Mouse (Mus musculus): ENCODE data around the gene Tbc1d8. TPM values are rescaled to one million over a fixed set of nuclear protein-coding genes. Genes with fewer than 3 reads are reported as not detected.

Gene Tbc1d8
- polyA plus RNA-seq, 1 experiment from 2014 or later, result 13.2 TPM

DNA sequence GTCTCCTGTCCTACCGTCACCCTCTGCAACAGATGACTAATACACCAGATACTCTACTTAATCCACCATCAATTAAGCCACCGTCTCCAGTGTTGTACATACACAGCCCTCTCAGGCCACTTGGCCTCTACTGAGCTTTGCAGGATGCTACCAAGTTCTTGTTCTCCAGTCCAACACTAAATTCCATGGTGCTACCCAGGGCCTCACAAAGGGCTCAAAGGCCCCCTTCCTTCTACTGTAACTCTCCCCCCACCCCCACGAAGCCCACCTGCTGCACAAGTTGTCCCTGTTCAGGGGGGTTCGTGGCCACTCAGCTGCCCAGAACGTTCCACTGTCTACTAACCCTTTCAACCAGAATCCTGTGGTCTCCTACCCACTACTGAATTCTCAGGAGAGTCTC is 1.5 kb downstream of the Tbc1d8 start:
- 77% methylated on average over 5 of the region's 5 CpGs for WGBS
- Histone ChIP-seq H3K36me3 (ENCODE audit: control insufficient read depth, insufficient read depth, low read length) (no peaks in the 10 kb centered on the region), H3K27ac (replicated peaks in 1 of 2; ENCODE audit: control insufficient read depth in 1 of 2, insufficient read depth in 1 of 2, low read depth in 2 of 2, low read length in 2 of 2) (no peak overlapping the region), H3K27me3 (ENCODE audit: control insufficient read depth, insufficient read depth, low read length) (no peaks in the 10 kb centered on the region), H3K4me1 (ENCODE audit: control insufficient read depth in 2 of 2, insufficient read depth in 2 of 2, low read length in 2 of 2) (peaks cover 8 to 12% of the 10 kb centered on the region in 2 experiments), H3K4me2 (ENCODE audit: low read length) (peak overlapping the region; percentile 97), H3K9me3 (ENCODE audit: control insufficient read depth, low read length) (no peaks in the 10 kb centered on the region), H3K9ac (ENCODE audit: low read length) (peak overlapping the region; percentile 85; the same call in 1 of the 2 replicates), H3K4me3 (ENCODE audit: control insufficient read depth in 1 of 2, insufficient read depth in 1 of 2, low read depth in 1 of 2, low read length in 2 of 2) (peak overlapping the region; percentile 78 to 79)
- no peak for ATAC-seq (ENCODE audit: insufficient number of reproducible peaks, insufficient read depth, low FRiP score, low read depth)

DNA sequence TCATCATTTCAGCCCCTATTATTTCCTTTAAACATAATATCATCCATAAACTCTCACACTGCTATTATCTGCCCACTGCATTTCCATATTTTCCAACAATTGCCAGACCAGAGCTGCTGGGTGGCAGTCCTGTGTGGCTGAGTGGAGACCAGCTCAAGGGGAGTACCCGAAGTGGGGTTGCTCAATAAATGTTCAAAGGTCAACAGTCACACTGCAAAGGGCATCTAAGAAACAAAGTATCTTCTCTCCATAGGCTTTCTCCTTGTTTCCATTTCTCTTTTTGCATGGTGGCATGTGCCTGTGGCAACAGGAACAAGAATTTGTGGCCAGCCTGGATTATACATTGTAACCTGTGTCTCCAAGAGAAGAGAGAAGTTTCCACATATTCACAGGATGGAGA is 2.2 kb downstream of the Tbc1d8 start:
- Histone ChIP-seq H3K36me3 (ENCODE audit: control insufficient read depth, insufficient read depth, low read length) (no peaks in the 10 kb centered on the region), H3K27ac (replicated peaks in 1 of 2; ENCODE audit: control insufficient read depth in 1 of 2, insufficient read depth in 1 of 2, low read depth in 2 of 2, low read length in 2 of 2) (no peak overlapping the region), H3K4me2 (ENCODE audit: low read length) (peak overlapping the region; percentile 97), H3K9ac (ENCODE audit: low read length) (no peak overlapping the region), H3K4me3 (ENCODE audit: control insufficient read depth in 1 of 2, insufficient read depth in 1 of 2, low read depth in 1 of 2, low read length in 2 of 2) (no peak overlapping the region), H3K4me1 (ENCODE audit: control insufficient read depth in 2 of 2, insufficient read depth in 2 of 2, low read length in 2 of 2) (peaks cover 8 to 12% of the 10 kb centered on the region in 2 experiments), H3K9me3 (ENCODE audit: control insufficient read depth, low read length) (no peaks in the 10 kb centered on the region), H3K27me3 (ENCODE audit: control insufficient read depth, insufficient read depth, low read length) (no peaks in the 10 kb centered on the region)
- WGBS, result 83% methylated on average over 1 of the region's 1 CpGs
- no peak for ATAC-seq (ENCODE audit: insufficient number of reproducible peaks, insufficient read depth, low FRiP score, low read depth)

DNA sequence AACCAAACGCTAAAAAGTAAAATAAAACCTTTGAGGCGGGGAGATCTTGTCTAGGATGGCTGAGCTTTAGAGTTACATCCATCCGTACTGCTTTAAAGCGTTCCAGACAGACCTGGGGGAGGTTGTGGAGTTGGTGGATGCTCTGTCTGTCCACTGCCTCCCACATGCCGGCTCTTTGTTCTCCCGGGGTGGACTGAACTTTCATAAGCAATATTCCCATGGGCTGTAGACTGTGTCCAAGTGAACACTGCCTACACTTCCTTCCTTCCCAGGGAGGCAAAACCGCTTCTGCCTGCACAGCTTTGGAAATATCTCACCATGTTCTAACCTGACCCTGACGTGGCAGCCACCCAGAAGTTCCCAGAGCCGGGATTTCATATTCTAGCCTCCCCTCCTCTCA is 4.0 kb downstream of the Tbc1d8 start:
- no peak for ATAC-seq (ENCODE audit: insufficient number of reproducible peaks, insufficient read depth, low FRiP score, low read depth)
- Histone ChIP-seq H3K4me1 (ENCODE audit: control insufficient read depth in 2 of 2, insufficient read depth in 2 of 2, low read length in 2 of 2) (peaks cover 8 to 12% of the 10 kb centered on the region in 2 experiments), H3K27ac (replicated peaks in 1 of 2; ENCODE audit: control insufficient read depth in 1 of 2, insufficient read depth in 1 of 2, low read depth in 2 of 2, low read length in 2 of 2) (no peak overlapping the region), H3K4me2 (ENCODE audit: low read length) (no peak overlapping the region), H3K4me3 (ENCODE audit: control insufficient read depth in 1 of 2, insufficient read depth in 1 of 2, low read depth in 1 of 2, low read length in 2 of 2) (no peak overlapping the region), H3K27me3 (ENCODE audit: control insufficient read depth, insufficient read depth, low read length) (no peaks in the 10 kb centered on the region), H3K9me3 (ENCODE audit: control insufficient read depth, low read length) (peaks cover 4% of the 10 kb centered on the region; the same call in 1 of the 2 replicates), H3K36me3 (ENCODE audit: control insufficient read depth, insufficient read depth, low read length) (no peaks in the 10 kb centered on the region), H3K9ac (ENCODE audit: low read length) (no peak overlapping the region)
- 79% methylated on average over 9 of the region's 9 CpGs for WGBS

DNA sequence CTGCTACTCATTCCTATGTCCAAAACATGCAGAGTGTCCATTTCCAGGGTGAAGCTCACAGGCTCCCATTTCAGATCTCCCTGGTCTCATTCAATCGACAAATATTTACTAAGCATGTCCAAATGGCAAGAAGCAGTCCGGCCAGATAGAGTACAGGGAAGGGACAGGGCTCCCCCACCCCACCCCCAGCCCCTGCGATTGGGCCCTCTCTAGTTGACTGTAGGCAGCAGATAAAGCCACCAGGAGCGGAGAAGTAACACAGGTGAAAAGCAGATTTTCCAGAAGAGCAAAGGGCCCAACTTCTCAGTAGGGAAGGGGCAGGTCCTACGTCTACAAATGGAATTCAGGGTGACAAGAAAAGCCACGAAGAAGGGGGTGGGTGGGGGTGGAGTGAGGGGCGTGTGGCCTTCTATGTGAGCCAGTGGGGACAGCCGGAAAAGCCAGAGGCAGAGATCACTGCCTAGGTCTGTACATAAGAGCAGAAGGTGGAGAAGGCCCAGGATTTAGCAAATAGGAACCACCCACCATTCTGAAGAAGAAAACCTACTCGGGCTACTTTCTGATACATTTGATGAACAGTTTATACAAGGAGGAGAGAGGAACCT is 7.2 kb downstream of the Tbc1d8 start:
- no peak for ATAC-seq (ENCODE audit: insufficient number of reproducible peaks, insufficient read depth, low FRiP score, low read depth)
- no peaks in the 10 kb centered on the region for H3K36me3 ChIP-seq (ENCODE audit: control insufficient read depth, insufficient read depth, low read length)
- H3K4me3 ChIP-seq (ENCODE audit: control insufficient read depth in 1 of 2, insufficient read depth in 1 of 2, low read depth in 1 of 2, low read length in 2 of 2), result no peak overlapping the region
- no peak overlapping the region for H3K27ac ChIP-seq (replicated peaks in 1 of 2; ENCODE audit: control insufficient read depth in 1 of 2, insufficient read depth in 1 of 2, low read depth in 2 of 2, low read length in 2 of 2)
- H3K27me3 ChIP-seq (ENCODE audit: control insufficient read depth, insufficient read depth, low read length), result no peaks in the 10 kb centered on the region
- H3K4me1 ChIP-seq (ENCODE audit: control insufficient read depth in 2 of 2, insufficient read depth in 2 of 2, low read length in 2 of 2), result peaks cover 3 to 4% of the 10 kb centered on the region in 2 experiments
- no peak overlapping the region for H3K9ac ChIP-seq (ENCODE audit: low read length)
- H3K9me3 ChIP-seq (ENCODE audit: control insufficient read depth, low read length), result peaks cover 4% of the 10 kb centered on the region; the same call in 1 of the 2 replicates
- 68% methylated on average over 9 of the region's 9 CpGs for WGBS
- no peak overlapping the region for H3K4me2 ChIP-seq (ENCODE audit: low read length)

DNA sequence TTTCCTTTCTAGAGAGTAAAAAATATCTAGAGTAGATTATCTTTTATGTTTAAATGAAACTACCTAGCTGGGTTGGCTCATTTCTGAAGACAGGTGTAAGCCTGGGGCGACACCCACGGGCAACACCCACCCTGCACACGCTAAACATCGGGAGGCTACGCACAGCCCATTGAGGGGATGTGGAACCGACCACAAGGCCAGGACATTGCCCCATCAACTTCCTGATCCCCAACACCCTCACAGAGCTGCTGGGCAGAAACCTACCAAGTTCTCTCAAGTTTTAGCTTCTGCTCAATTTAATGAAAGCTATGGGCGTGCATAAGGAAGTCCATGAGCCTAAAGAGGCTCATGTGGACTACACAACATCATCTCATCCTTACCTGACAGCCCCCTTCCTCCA is 9.6 kb downstream of the Tbc1d8 start:
- Histone ChIP-seq H3K27me3 (ENCODE audit: control insufficient read depth, insufficient read depth, low read length) (no peaks in the 10 kb centered on the region), H3K9ac (ENCODE audit: low read length) (no peak overlapping the region), H3K4me1 (ENCODE audit: control insufficient read depth in 2 of 2, insufficient read depth in 2 of 2, low read length in 2 of 2) (peaks cover 15 to 16% of the 10 kb centered on the region in 2 experiments), H3K4me3 (ENCODE audit: control insufficient read depth in 1 of 2, insufficient read depth in 1 of 2, low read depth in 1 of 2, low read length in 2 of 2) (no peak overlapping the region), H3K36me3 (ENCODE audit: control insufficient read depth, insufficient read depth, low read length) (no peaks in the 10 kb centered on the region), H3K9me3 (ENCODE audit: control insufficient read depth, low read length) (peaks cover 4% of the 10 kb centered on the region; the same call in 1 of the 2 replicates), H3K27ac (replicated peaks in 1 of 2; ENCODE audit: control insufficient read depth in 1 of 2, insufficient read depth in 1 of 2, low read depth in 2 of 2, low read length in 2 of 2) (no peak overlapping the region), H3K4me2 (ENCODE audit: low read length) (no peak overlapping the region)
- 93% methylated on average over 7 of the region's 7 CpGs for WGBS
- ATAC-seq (ENCODE audit: insufficient number of reproducible peaks, insufficient read depth, low FRiP score, low read depth), result no peak

DNA sequence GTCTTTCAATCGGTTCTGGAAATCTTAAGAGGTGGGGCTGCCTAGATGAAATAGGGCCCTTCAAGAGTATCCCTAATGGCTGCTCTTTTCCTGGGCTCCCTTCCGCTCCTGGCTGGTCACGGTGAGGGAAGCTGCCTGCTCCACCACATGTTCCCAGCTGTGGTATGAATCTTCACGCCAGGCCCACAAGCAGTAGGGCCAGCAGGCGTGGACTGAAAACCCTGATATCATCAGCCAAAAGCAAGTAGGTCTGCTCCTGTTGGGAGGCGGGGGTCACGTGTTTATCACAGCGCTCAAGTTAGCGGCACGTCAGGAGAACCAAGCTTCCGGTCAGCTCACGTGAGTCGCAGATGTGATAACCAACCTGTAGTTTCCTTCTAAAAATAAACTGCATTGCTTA is 12.0 kb downstream of the Tbc1d8 start:
- no peak overlapping the region for H3K9ac ChIP-seq (ENCODE audit: low read length)
- H3K4me3 ChIP-seq (ENCODE audit: control insufficient read depth in 1 of 2, insufficient read depth in 1 of 2, low read depth in 1 of 2, low read length in 2 of 2), result no peak overlapping the region
- H3K36me3 ChIP-seq (ENCODE audit: control insufficient read depth, insufficient read depth, low read length), result no peaks in the 10 kb centered on the region
- ATAC-seq (ENCODE audit: insufficient number of reproducible peaks, insufficient read depth, low FRiP score, low read depth), result no peak
- no peaks in the 10 kb centered on the region for H3K27me3 ChIP-seq (ENCODE audit: control insufficient read depth, insufficient read depth, low read length)
- H3K4me2 ChIP-seq (ENCODE audit: low read length), result no peak overlapping the region
- H3K27ac ChIP-seq (replicated peaks in 1 of 2; ENCODE audit: control insufficient read depth in 1 of 2, insufficient read depth in 1 of 2, low read depth in 2 of 2, low read length in 2 of 2), result no peak overlapping the region
- WGBS, result 74% methylated on average over 13 of the region's 13 CpGs
- peaks cover 4% of the 10 kb centered on the region; the same call in 1 of the 2 replicates for H3K9me3 ChIP-seq (ENCODE audit: control insufficient read depth, low read length)
- H3K4me1 ChIP-seq (ENCODE audit: control insufficient read depth in 2 of 2, insufficient read depth in 2 of 2, low read length in 2 of 2), result peaks cover 20 to 23% of the 10 kb centered on the region in 2 experiments

DNA sequence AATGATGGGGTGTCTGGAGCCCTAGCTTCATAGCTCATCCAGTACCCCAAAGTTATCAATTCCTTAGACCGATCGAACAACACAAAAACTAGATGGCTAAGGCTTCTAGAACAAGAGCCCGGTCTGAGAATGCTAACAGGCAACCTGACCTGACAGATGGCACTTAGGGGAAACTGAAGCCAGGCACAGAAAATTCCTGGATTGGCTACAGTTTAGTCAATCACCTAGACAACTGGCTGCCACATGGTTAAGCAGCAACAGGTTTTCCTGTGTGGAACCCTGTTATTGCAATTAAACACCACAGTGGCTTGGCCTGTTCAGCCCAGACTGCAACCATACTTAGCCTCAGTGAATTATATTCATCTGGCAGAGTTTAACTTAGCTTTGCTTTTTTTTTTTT is 13.8 kb downstream of the Tbc1d8 start:
- Histone ChIP-seq H3K9me3 (ENCODE audit: control insufficient read depth, low read length) (no peaks in the 10 kb centered on the region), H3K27ac (replicated peaks in 1 of 2; ENCODE audit: control insufficient read depth in 1 of 2, insufficient read depth in 1 of 2, low read depth in 2 of 2, low read length in 2 of 2) (peak overlapping the region in 1 of 2 experiments; percentile 61; a peak in 1 of 4 replicates), H3K4me3 (ENCODE audit: control insufficient read depth in 1 of 2, insufficient read depth in 1 of 2, low read depth in 1 of 2, low read length in 2 of 2) (no peak overlapping the region), H3K36me3 (ENCODE audit: control insufficient read depth, insufficient read depth, low read length) (no peaks in the 10 kb centered on the region), H3K27me3 (ENCODE audit: control insufficient read depth, insufficient read depth, low read length) (no peaks in the 10 kb centered on the region), H3K9ac (ENCODE audit: low read length) (no peak overlapping the region), H3K4me2 (ENCODE audit: low read length) (no peak overlapping the region), H3K4me1 (ENCODE audit: control insufficient read depth in 2 of 2, insufficient read depth in 2 of 2, low read length in 2 of 2) (peaks cover 20 to 30% of the 10 kb centered on the region in 2 experiments)
- 96% methylated on average over 3 of the region's 3 CpGs for WGBS
- ATAC-seq (ENCODE audit: insufficient number of reproducible peaks, insufficient read depth, low FRiP score, low read depth), result no peak

Measured in heart, embryonic 14.5 days (tissue).